Mouse (Mus musculus) heart, adult 18-20 months (tissue): ENCODE results near the gene Zkscan2. TPM values are rescaled to one million over a fixed set of nuclear protein-coding genes. Genes with fewer than 3 reads are reported as not detected.
A peak's percentile ranks its signal among the peaks of the same experiment; 100 is the strongest.

Experiments used
- DNase-seq, 2 experiments: peaks; one replicate each; pipeline ENCODE4 v3.0.0; 2021 to 2022; ENCODE audit warnings: mixed read lengths in 1 of 2
- long read RNA-seq, 2 experiments: library from polyadenylated mRNA; stranded (forward); transcript quantifications; one replicate each; pipeline ENCODE4 v2.0.0; 2021
- total RNA-seq, 2 experiments: library from RNA; stranded (reverse); gene quantifications; 2 replicates each; pipeline ENCODE4 v1.2.3; 2021

The Zkscan2 gene
- 1 to 10 TPM; 1.1 to 1.4 TPM for total RNA-seq
- long read RNA-seq, experiment 1 = 0 reads
- long read RNA-seq, experiment 2, partial matches to known transcripts = 0 of 1 reads
- long read RNA-seq, experiment 2, other reads (novel, unspliced or antisense) = 1 of 1 reads

GRCm38 (mm10) chr7:123500239-123501219 is at the start of gene Zkscan2:
TSS of gene Zkscan2 (minus strand) at chr7:123500449.
- peak; percentile 53 to 74 for DNase-seq

GRCm38 (mm10) chr7:123529190-123529589 is 28.9 kb upstream of the Zkscan2 start:
- DNase-seq = no peak

GRCm38 (mm10) chr7:123525761-123526160 is 25.5 kb upstream of the Zkscan2 start:
- DNase-seq = no peak

GRCm38 (mm10) chr7:123524218-123524861 is 24.1 kb upstream of the Zkscan2 start:
- DNase-seq = peak; percentile 19 to 70

GRCm38 (mm10) chr7:123507946-123508345 is 7.7 kb upstream of the Zkscan2 start:
- DNase-seq = no peak

GRCm38 (mm10) chr7:123503358-123503757 is 3.1 kb upstream of the Zkscan2 start:
- peak; percentile 4 to 53 for DNase-seq

- DNase-seq = peak in 1 of 2 experiments; percentile 6
Observed at GRCm38 (mm10) chr7:123499481-123500238, 589 bp downstream of the Zkscan2 start.

GRCm38 (mm10) chr7:123487703-123488102 is 12.5 kb downstream of the Zkscan2 start:
- DNase-seq = peak; percentile 8 to 25

GRCm38 (mm10) chr7:123467961-123468360 is 32.3 kb downstream of the Zkscan2 start:
- DNase-seq = no peak

- DNase-seq = peak; percentile 61 to 87
Observed at GRCm38 (mm10) chr7:123465692-123466387, 34.4 kb downstream of the Zkscan2 start.

GRCm38 (mm10) chr7:123463569-123463968 is 36.7 kb downstream of the Zkscan2 start:
- no peak for DNase-seq

GRCm38 (mm10) chr7:123462070-123462501 is 38.2 kb downstream of the Zkscan2 start, which contains the start of gene Aqp8:
TSS of gene Aqp8 (plus strand) at chr7:123462291.
- DNase-seq = peak; percentile 73 to 76

GRCm38 (mm10) chr7:123461316-123461715 is 38.9 kb downstream of the Zkscan2 start:
- no peak for DNase-seq

GRCm38 (mm10) chr7:123459247-123459646 is 41.0 kb downstream of the Zkscan2 start:
- no peak for DNase-seq

GRCm38 (mm10) chr7:123458309-123458708 is 41.9 kb downstream of the Zkscan2 start:
- no peak for DNase-seq

- no peak for DNase-seq
Observed at GRCm38 (mm10) chr7:123455088-123455487, 45.2 kb downstream of the Zkscan2 start.

- DNase-seq = peak in 1 of 2 experiments; percentile 32
Observed at GRCm38 (mm10) chr7:123453066-123453465, 47.2 kb downstream of the Zkscan2 start.

GRCm38 (mm10) chr7:123452551-123452950 is 47.7 kb downstream of the Zkscan2 start:
- peak in 1 of 2 experiments; percentile 35 for DNase-seq

GRCm38 (mm10) chr7:123450515-123450914 is 49.7 kb downstream of the Zkscan2 start:
- no peak for DNase-seq

GRCm38 (mm10) chr7:123449676-123450075 is 50.6 kb downstream of the Zkscan2 start:
- DNase-seq = no peak

- no peak for DNase-seq
Observed at GRCm38 (mm10) chr7:123448794-123449193, 51.5 kb downstream of the Zkscan2 start.
